Mouse (Mus musculus) ES-Bruce4 (cell line): ENCODE measurements around the gene Ttll1.

Experiments
- CTCF ChIP-seq: IDR thresholded peaks from one replicate; pipeline ENCODE4 v1.8.1; 2011; ENCODE audit warnings: low read depth, low read length
- POLR2A ChIP-seq: IDR thresholded peaks from one replicate; pipeline ENCODE4 v1.8.1; 2011; ENCODE audit warnings: low read length; ENCODE audit not compliant: insufficient read depth

DNA sequence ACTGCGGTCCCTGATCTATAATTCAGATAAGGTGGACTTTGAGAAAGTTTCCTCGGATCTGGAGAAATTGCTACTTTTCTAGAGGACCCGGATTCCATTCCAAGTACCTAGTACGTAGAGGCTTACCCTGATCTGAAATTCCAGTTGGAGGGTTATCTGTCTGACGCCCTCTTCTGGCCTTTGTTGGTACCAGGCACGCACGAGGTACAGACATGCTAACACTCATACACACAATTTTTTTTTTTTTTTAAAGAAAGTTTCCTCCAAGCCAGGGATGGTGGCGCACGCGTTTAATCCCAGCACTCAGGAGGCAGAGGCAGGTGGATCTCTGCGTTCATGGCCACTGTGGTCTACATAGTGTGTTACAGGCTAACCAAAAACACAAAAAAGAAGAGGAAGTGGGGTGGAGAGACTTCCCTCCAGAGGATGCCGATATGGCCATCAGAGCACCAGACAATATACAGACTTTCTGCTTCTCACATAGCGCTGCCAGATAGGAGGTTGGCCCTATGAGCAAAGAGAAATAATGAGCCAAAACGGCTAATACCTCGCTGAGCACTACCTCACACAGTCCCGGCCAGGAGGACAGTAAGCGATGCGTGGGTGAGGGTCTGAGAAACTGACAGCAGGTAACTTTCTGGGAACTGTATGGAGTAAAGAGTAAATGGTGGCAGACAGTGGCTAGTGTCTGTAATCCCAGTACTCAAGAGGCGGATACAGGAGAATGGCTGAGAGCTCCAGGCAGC, 45.6 kb downstream of the Ttll1 start:
- TF ChIP-seq CTCF = peak; percentile 10
- no peak for TF ChIP-seq POLR2A
